Mouse (Mus musculus): ENCODE data around the gene Chd4.

Gene Chd4

GRCm38 (mm10) chr6:125143904-125144303 is 48.1 kb downstream of the Chd4 start:
- no peak for DNase-seq

DNA sequence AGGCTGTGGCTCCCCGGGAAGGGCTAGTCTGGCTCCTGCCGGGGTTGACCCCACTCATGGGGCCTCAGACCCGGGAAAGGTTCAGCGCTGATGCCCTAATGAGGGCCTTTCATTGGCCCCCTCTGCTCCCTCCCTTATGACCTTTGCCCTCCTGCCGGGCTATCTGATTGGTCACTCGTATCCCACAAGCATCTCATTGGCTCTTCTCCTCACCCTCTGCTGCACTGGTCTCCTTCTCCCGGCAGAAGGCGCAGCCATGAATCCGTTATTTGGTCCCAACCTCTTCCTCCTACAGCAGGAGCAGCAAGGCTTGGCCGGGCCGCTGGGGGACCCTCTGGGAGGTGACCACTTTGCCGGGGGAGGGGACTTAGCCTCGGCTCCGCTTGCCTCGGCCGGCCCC is 49.2 kb downstream of the Chd4 start, which contains the start of gene Iffo1:
Gene Iffo1, plus strand, starts transcription at position 241 of the 400 bp plus-strand sequence.
- peak; percentile 90 for DNase-seq

DNA sequence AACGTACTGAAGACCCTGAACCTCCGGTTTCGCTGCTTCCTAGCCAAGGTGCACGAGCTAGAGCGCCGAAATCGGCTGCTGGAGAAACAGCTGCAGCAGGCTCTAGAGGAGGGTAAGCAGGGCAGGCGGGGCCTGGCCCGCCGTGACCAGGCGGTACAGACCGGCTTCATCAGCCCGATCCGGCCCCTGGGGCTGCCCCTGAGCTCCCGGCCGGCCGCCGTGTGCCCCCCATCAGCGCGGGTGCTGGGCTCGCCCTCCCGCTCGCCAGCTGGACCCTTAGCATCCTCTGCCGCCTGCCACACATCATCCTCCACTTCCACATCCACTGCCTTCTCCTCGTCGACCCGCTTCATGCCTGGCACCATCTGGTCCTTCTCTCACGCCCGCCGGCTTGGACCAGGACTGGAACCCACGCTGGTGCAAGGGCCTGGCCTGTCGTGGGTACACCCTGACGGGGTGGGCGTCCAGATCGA is 49.7 kb downstream of the Chd4 start:
- DNase-seq: no peak

- no peak for DNase-seq
These were observed 50.4 kb downstream of the Chd4 start for GRCm38 (mm10) chr6:125146148-125146547.

- no peak for DNase-seq
These were observed 51.0 kb downstream of the Chd4 start for GRCm38 (mm10) chr6:125146797-125147196.

DNA sequence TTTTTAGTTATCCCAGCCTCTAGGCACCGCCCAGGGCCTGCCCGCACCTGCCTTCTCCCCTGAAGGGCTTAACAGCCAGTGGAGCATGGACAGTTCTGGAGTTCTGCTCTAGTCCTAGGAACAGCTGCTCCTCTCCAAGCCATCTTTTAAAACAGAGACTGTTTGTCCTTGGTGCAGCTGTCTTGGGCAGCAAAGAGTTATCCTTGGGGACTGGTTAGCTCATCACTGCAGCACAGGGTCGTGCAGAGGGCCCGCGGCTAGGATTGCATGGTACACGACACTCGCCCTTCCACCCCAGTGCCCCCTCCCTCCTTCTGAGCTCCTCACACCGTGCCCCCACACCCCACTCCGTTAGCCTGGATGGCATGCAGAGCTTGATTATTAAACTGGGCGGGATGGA is 51.5 kb downstream of the Chd4 start:
- DNase-seq: no peak

GRCm38 (mm10) chr6:125148251-125148925 is 52.6 kb downstream of the Chd4 start:
- no peak for DNase-seq

- DNase-seq: no peak
These were observed 53.3 kb downstream of the Chd4 start for GRCm38 (mm10) chr6:125148926-125149568.

DNA sequence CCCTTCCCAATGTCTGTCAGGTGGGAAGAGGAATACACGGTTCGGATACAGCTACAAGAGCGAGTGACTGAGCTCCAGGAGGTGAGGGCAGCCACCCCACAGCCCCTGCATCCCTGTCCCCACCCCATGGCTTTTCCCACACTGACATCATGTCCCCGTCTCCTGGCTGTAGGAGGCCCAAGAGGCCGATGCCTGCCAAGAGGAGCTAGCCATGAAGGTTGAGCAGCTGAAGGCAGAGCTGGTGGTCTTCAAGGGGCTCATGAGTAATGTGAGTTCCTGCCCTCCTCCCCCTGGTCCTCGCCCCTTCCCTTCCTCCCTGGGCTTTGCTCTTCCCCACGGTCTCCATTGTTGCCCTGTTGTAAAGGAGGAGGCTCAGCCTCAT is 53.8 kb downstream of the Chd4 start:
- no peak for DNase-seq

DNA sequence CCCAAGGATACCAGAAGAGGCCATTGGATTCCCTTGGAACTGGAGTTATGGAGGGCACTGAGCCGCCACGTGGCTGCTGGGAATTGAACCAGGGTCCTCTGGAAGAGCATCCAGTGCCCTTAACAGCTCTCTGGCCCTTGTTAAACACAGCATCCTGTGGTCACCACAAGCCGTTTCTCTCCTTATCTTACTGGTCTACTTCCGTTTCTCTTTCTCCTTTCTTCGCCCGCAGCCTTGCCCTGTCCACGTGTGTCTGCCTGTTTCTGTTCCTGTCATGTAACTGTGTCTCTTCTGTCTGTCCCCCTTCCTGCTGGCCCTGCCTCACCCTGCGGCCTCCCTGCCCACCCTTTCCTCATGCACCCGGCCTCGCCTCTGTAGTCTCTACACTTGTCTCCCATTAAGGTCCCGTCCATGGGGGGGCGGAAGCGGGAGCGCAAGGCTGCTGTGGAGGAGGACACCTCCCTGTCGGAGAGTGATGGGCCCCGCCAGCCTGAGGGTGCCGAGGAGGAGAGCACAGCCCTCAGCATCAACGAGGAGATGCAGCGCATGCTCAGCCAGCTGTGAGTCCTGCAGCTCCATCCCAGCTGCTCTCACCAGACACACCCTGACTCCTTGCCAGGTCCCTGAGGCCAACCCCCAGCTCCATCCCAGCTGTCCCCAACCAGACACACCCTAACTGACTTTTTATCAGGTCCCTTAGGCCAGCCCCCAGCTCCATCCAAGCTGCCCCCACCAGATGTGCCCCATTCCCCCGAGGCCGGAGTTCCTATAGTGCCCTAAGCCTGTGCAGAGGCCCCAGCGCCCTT is 56.6 kb downstream of the Chd4 start:
- DNase-seq: no peak

- DNase-seq: no peak
These were observed 57.2 kb downstream of the Chd4 start for GRCm38 (mm10) chr6:125153018-125153389.

- no peak for DNase-seq
These were observed 57.9 kb downstream of the Chd4 start for GRCm38 (mm10) chr6:125153682-125154081.

DNA sequence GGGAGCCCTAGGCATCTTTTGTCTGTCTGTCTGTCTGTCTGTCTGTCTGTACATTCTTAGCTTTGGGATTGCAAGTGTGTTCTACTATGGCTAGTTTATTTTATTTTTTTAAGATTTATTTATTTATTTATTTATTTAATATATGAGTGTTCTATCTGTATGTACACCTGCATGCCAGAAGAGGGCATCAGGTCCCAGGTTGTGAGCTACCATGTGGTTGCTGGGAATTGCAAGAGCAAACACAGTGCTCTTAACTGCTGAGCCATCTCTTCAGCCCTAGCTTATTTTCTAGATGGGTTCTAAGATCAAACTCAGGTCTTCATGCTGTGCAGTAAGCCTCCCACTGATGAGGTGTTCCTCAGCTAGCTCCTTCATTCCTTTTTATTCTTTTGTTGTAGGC is 58.8 kb downstream of the Chd4 start:
- DNase-seq: no peak

DNA sequence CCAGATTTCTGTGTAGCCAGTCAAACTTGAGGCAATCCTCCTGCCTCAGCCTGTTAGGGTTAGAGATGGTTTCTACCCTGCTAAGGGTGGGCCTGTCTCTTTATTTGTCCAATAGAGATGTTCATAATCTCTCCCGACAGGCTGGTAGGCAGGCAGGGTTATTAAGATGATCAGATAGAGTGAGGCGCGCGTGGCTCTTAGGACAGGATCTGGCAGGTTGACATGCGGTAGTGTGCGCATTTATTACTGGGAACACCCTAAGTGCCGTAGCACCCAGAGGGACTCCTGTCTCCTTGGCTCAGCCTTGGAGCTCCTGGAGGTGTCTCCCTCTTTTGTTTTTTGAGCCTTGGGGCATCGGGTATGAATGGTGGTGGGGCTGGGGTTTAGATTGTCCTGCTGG is 59.5 kb downstream of the Chd4 start:
- no peak for DNase-seq

GRCm38 (mm10) chr6:125156491-125156890 is 60.7 kb downstream of the Chd4 start:
- DNase-seq: no peak

GRCm38 (mm10) chr6:125156903-125157614 is 61.3 kb downstream of the Chd4 start:
- DNase-seq: no peak

GRCm38 (mm10) chr6:125158944-125159492 is 63.2 kb downstream of the Chd4 start:
- no peak for DNase-seq

GRCm38 (mm10) chr6:125159773-125160557 is 64.2 kb downstream of the Chd4 start:
- DNase-seq: no peak

DNA sequence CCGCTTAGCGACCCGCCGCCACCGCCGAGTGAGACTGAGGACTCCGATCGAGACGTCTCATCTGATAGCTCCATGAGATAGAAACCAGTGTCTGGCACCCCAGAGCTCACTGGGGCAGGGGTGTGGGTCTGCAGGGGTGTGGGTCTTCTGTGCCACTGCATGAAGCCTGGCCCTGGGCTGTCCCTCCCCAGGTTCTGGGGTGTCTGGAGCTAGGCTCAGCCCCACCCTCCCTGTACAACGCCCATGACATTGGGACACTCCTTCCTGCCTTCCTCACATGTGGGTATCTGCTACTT is 64.7 kb downstream of the Chd4 start:
- no peak for DNase-seq

DNA sequence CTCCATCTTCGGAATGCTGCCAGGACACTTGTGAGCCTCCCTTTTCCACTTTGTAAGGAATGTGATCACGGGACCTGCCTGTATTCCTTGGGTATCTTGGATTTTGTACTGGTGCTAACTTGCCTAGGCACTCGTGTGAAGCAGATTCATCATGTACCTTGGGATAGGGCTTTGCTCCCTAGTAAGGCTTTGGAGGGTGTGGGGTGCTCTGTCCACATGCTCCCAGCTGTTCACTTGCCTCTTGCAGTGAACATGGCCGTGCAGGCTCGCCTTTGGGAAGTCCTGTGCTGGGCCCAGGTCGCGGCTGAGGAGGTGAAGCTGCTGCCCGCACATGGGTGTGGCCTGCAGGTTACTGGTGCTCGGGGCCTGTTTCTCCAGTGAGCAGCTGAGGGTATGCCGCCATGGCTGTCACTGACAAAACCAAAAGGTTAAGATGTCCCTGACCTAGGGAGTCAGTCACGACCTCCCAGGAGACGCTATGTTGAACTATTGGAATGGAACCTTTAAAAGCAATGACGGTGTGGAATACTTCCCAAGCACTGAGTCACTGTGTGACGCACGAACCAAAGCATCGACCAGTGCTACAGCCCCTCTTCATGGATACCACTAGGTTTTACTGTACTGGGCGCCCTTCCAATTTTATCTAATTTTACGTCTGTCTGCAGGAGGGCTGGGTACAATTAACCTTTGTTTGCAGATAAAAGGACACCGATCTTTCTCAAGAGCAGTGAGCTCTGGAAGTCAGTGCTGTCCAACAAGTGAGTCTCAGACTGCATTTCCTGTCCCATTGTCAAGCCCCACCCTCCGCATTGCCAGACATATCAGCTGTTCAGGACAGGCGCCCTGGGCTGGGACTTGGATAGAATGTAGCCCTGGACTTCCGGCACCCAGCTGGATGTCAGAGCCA is 65.3 kb downstream of the Chd4 start:
- DNase-seq: no peak

GRCm38 (mm10) chr6:125161971-125162370 is 66.2 kb downstream of the Chd4 start:
- peak; percentile 66 for DNase-seq

Measured in cerebellum, adult 8-10 months (tissue).